Mouse (Mus musculus): ENCODE results near the gene Zgpat.

GRCm38 (mm10) chr2:181378701-181379100 lies 14.0 kb downstream of the Zgpat start:
- TF ChIP-seq CTCF (IDR thresholded peaks at IDR 0.05; ENCODE audit: extremely low read depth, insufficient read depth, insufficient read length, insufficient replicate concordance): no peak
- TF ChIP-seq POLR2A (IDR thresholded peaks at IDR 0.05; ENCODE audit: low read depth, low read length): no peak

Measured in spleen, adult 2 months (tissue).